Mouse (Mus musculus) spleen, postnatal 14 days (tissue): ENCODE data around the gene Mchr1.
"Not testable (repeated sequence)": the region's sequence is repeated elsewhere in the genome, so short reads cannot be mapped to it uniquely, and the experiment has no call there.

Experiments
- DNase-seq, 2 experiments: peaks; one replicate each; pipeline ENCODE4 v3.0.0; 2021 to 2022; ENCODE audit warnings: low spot score in 2 of 2

Gene Mchr1

GRCm38 (mm10) chr15:81235086-81235920, at the start of gene Mchr1:
Mchr1 (plus strand) TSS chr15:81235499.
- no peak for DNase-seq

GRCm38 (mm10) chr15:81189061-81189460, 46.2 kb upstream of the Mchr1 start:
- no peak for DNase-seq

GRCm38 (mm10) chr15:81190011-81190629, 45.2 kb upstream of the Mchr1 start:
- peak in 1 of 2 experiments; percentile 12 for DNase-seq

GRCm38 (mm10) chr15:81190630-81191178, 44.6 kb upstream of the Mchr1 start, which contains the start of gene Mrtfa:
Mrtfa (minus strand) TSS chr15:81190757.
- peak; percentile 96 to 97 for DNase-seq

- DNase-seq: no peak
These were observed 44.0 kb upstream of the Mchr1 start for GRCm38 (mm10) chr15:81191303-81191702.

GRCm38 (mm10) chr15:81192316-81192715, 43.0 kb upstream of the Mchr1 start:
- no peak for DNase-seq

GRCm38 (mm10) chr15:81192858-81193257, 42.4 kb upstream of the Mchr1 start:
- no peak for DNase-seq

GRCm38 (mm10) chr15:81194791-81195190, 40.5 kb upstream of the Mchr1 start:
- DNase-seq: no peak

- no peak for DNase-seq
These were observed 39.9 kb upstream of the Mchr1 start for GRCm38 (mm10) chr15:81195447-81195846.

GRCm38 (mm10) chr15:81197197-81197596, 38.1 kb upstream of the Mchr1 start:
- DNase-seq: no peak

- DNase-seq: no peak
These were observed 36.9 kb upstream of the Mchr1 start for GRCm38 (mm10) chr15:81198447-81198846.

GRCm38 (mm10) chr15:81199372-81199959, 35.8 kb upstream of the Mchr1 start:
- DNase-seq: peak in 1 of 2 experiments; percentile 66

- no peak for DNase-seq
These were observed 32.8 kb upstream of the Mchr1 start for GRCm38 (mm10) chr15:81202462-81202861.

- DNase-seq: no peak
These were observed 24.8 kb upstream of the Mchr1 start for GRCm38 (mm10) chr15:81210496-81210895.

GRCm38 (mm10) chr15:81212976-81213375, 22.3 kb upstream of the Mchr1 start:
- no peak for DNase-seq

- no peak for DNase-seq
These were observed 18.2 kb upstream of the Mchr1 start for GRCm38 (mm10) chr15:81216906-81217653.

- DNase-seq: no peak
These were observed 16.2 kb upstream of the Mchr1 start for GRCm38 (mm10) chr15:81219054-81219453.

- DNase-seq: not testable (repeated sequence)
These were observed 15.2 kb upstream of the Mchr1 start for GRCm38 (mm10) chr15:81220051-81220450.

GRCm38 (mm10) chr15:81221446-81221845, 13.9 kb upstream of the Mchr1 start:
- DNase-seq: no peak

GRCm38 (mm10) chr15:81225016-81225415, 10.3 kb upstream of the Mchr1 start:
- no peak for DNase-seq

GRCm38 (mm10) chr15:81225732-81226131, 9.6 kb upstream of the Mchr1 start:
- DNase-seq: no peak

GRCm38 (mm10) chr15:81226796-81227195, 8.5 kb upstream of the Mchr1 start:
- DNase-seq: no peak
